Mouse (Mus musculus) embryonic facial prominence, embryonic 10.5 days (tissue): ENCODE results near the gene Arpp21. TPM values are rescaled to one million over a fixed set of nuclear protein-coding genes. Genes with fewer than 3 reads are reported as not detected.

Experiments used
- DNase-seq: peaks from one replicate; pipeline ENCODE4 v3.0.0-alpha.2; 2017; ENCODE audit warnings: low spot score
- H3K27ac ChIP-seq: fragments of 300-500 bp; sonication (generic); replicated peaks from 2 replicates; pipeline ENCODE4 v1.5.1; 2016; ENCODE audit warnings: mild to moderate bottlenecking
- H3K27me3 ChIP-seq: fragments of 300-500 bp; sonication (generic); replicated peaks from 2 replicates; pipeline ENCODE4 v1.6.1; 2016; ENCODE audit warnings: low read depth, mild to moderate bottlenecking; ENCODE audit not compliant: poor library complexity, severe bottlenecking
- H3K36me3 ChIP-seq: fragments of 300-500 bp; sonication (generic); replicated peaks from 2 replicates; pipeline ENCODE4 v1.6.1; 2016; ENCODE audit warnings: mild to moderate bottlenecking, moderate library complexity
- H3K4me1 ChIP-seq: fragments of 300-500 bp; sonication (generic); 2 replicates; pipeline ENCODE4 v1.6.1; 2016
- H3K4me3 ChIP-seq: fragments of 300-500 bp; sonication (generic); 2 replicates; pipeline ENCODE4 v1.5.1; 2016; ENCODE audit warnings: mild to moderate bottlenecking, moderate library complexity
- H3K9me3 ChIP-seq: fragments of 300-500 bp; sonication (generic); 2 replicates; pipeline ENCODE4 v1.6.1; 2016; ENCODE audit warnings: mild to moderate bottlenecking
- WGBS: fragments of 180-500 bp; shearing (Covaris S2); methylation state at CpG from one replicate; pipeline ENCODE4 v1.1.7; 2016; 5-methylcytosine and 5-hydroxymethylcytosine counted together
- polyA plus RNA-seq: library from polyadenylated mRNA; unstranded; fragments of >200 nt; fragmentation: Nextera tagmentation; extraction: Ambion mirVana; gene quantifications from 2 replicates; pipeline ENCODE4 v1.2.1, GENCODE M21; 2016

The Arpp21 gene
- polyA plus RNA-seq, 1 experiment from 2014 or later = 1.8 TPM

GRCm38 (mm10) chr9:112153972-112154371 lies 81.8 kb downstream of the Arpp21 start:
- H3K27me3 ChIP-seq = no peaks in the 10 kb centered on the region
- no peak overlapping the region for H3K27ac ChIP-seq
- 85% methylated on average over 5 of the region's 5 CpGs for WGBS
- H3K9me3 ChIP-seq = no peaks in the 10 kb centered on the region
- no peak for DNase-seq
- no peaks in the 10 kb centered on the region for H3K36me3 ChIP-seq
- H3K4me1 ChIP-seq = no peaks in the 10 kb centered on the region
- H3K4me3 ChIP-seq = no peak overlapping the region

GRCm38 (mm10) chr9:112152762-112153161 lies 83.0 kb downstream of the Arpp21 start:
- 89% methylated on average over 2 of the region's 2 CpGs for WGBS

DNA sequence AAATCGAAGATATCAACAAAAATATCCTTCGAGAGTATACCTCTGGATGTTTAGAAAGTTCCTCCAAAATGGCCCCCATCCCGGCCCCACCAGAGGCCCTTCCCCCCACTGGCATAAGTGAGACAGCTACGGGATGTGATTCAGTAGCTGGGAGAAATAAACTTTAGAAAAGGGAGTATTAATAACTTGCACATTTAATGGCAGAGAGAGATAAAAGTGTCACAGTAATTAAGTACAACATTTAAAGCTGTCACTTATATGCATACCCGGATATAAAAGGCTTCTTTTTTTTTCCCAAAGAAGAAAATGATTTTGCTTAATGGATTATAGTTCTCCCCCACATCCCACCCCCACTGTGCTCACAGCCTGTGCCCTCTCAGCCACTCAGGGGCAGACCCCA lies 84.6 kb downstream of the Arpp21 start:
- WGBS = 86% methylated on average over 5 of the region's 5 CpGs
- Histone ChIP-seq H3K27me3 (no peaks in the 10 kb centered on the region), H3K27ac (no peak overlapping the region), H3K9me3 (no peaks in the 10 kb centered on the region), H3K4me3 (no peak overlapping the region), H3K4me1 (no peaks in the 10 kb centered on the region), H3K36me3 (no peaks in the 10 kb centered on the region)
- no peak for DNase-seq

More at GRCm38 (mm10) chr9:112152762-112153161, 83.0 kb downstream of the Arpp21 start:
- H3K4me3 ChIP-seq = no peak overlapping the region
- H3K27ac ChIP-seq = no peak overlapping the region
- no peaks in the 10 kb centered on the region for H3K36me3 ChIP-seq
- H3K4me1 ChIP-seq = no peaks in the 10 kb centered on the region
- no peaks in the 10 kb centered on the region for H3K9me3 ChIP-seq
- H3K27me3 ChIP-seq = no peaks in the 10 kb centered on the region
- DNase-seq = no peak

DNA sequence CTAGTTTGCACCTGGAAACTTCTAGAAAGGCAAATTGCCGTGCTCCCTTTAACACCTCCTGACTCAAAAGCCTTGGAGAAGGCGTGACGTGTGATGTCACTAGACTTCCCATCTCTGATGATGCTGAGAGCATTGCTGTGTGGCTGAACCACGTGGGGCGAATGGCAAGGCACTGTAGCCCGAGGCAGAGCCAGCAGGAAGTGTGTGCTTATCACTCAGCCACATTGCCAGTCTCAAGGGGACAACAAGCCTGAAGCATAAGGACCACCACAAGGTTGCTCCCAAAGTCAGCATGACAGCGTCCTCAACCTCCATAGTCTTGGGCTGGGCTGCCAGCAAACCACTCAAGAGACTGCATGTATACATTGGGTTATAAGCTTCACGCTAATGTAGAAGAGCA lies 95.1 kb downstream of the Arpp21 start:
- DNase-seq = no peak
- Histone ChIP-seq H3K9me3 (no peaks in the 10 kb centered on the region), H3K4me1 (no peaks in the 10 kb centered on the region), H3K27me3 (no peaks in the 10 kb centered on the region), H3K27ac (no peak overlapping the region), H3K36me3 (no peaks in the 10 kb centered on the region), H3K4me3 (no peak overlapping the region)
- WGBS = 80% methylated on average over 8 of the region's 8 CpGs

- Histone ChIP-seq H3K36me3 (no peaks in the 10 kb centered on the region), H3K9me3 (no peaks in the 10 kb centered on the region), H3K4me1 (no peaks in the 10 kb centered on the region), H3K27me3 (no peaks in the 10 kb centered on the region), H3K4me3 (no peak overlapping the region), H3K27ac (no peak overlapping the region)
- DNase-seq = no peak
Observed at GRCm38 (mm10) chr9:112137820-112138219, 97.9 kb downstream of the Arpp21 start.

DNA sequence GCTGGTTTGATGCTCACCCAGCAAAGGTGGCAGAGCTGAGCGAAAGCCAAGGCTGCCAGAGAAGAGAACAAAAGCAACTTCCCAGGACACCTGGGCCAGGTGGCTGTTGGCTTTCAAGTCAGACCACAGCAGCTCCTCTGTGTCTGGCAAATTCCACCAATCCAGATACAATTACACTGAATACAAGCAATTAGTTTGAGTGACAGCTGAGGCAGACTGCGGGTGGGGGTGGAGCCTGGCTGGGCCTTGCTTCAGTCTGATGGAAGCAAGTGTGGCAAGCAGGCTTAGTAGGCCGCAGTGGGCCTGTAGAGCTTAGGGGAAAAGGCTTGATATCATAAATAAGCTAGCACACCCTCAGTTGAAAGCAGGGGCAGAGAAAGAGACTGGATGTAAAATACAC lies 104.9 kb downstream of the Arpp21 start:
- Histone ChIP-seq H3K4me3 (no peak overlapping the region), H3K27me3 (no peaks in the 10 kb centered on the region), H3K9me3 (no peaks in the 10 kb centered on the region), H3K36me3 (no peaks in the 10 kb centered on the region), H3K4me1 (peaks cover 20% of the 10 kb centered on the region), H3K27ac (peak overlapping the region; percentile 36; the same call in 1 of the 2 replicates)
- 31% methylated on average over 3 of the region's 3 CpGs for WGBS
- peak; percentile 82 for DNase-seq

DNA sequence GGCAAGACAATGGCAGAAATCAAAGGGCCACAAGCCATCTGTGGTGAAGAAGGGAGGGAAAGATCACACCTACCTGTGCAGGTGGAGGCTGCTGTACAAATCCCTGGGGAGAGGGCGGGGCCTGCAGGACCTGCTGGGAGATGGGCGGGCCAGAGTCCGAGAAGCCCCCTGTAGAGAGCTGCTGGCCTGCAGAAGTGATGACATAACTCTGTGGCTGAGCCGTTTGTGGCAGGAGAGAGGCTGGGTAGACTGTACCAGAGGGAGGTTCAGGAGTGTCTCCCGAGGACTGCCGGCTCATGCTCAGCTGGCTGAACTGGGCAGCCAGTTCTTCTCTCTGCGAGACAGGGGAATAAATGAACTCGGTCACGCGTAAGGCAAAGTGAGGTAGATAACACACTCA lies 111.1 kb downstream of the Arpp21 start:
- H3K27me3 ChIP-seq = peaks cover 14% of the 10 kb centered on the region
- no peaks in the 10 kb centered on the region for H3K36me3 ChIP-seq
- H3K9me3 ChIP-seq = no peaks in the 10 kb centered on the region
- no peak for DNase-seq
- H3K27ac ChIP-seq = no peak overlapping the region
- H3K4me3 ChIP-seq = no peak overlapping the region
- peaks cover 13% of the 10 kb centered on the region for H3K4me1 ChIP-seq
- WGBS = 42% methylated on average over 10 of the region's 10 CpGs

DNA sequence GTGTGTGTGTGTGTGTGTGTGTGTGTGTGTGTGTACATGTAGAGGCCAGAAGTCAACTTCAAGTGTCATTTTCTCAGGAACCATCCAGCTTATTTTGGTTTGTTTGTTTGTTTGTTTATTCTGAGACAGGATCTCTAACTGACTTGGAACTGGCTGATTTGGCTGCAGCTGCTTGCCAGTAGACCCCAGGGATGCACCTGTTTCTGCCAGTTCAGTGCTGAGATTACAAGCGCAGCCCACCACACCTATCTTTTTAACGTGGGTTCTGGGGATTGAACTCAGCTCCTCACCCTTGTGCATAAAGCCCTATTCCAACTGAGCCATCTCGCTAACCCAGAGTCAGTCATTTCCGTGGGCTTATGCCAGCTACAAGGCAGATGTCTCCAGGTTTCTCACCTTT lies 111.6 kb downstream of the Arpp21 start:
- 72% methylated on average over 4 of the region's 4 CpGs for WGBS
- Histone ChIP-seq H3K4me1 (peaks cover 13% of the 10 kb centered on the region), H3K27ac (no peak overlapping the region), H3K9me3 (no peaks in the 10 kb centered on the region), H3K27me3 (peaks cover 18% of the 10 kb centered on the region), H3K4me3 (no peak overlapping the region), H3K36me3 (no peaks in the 10 kb centered on the region)
- DNase-seq = no peak

DNA sequence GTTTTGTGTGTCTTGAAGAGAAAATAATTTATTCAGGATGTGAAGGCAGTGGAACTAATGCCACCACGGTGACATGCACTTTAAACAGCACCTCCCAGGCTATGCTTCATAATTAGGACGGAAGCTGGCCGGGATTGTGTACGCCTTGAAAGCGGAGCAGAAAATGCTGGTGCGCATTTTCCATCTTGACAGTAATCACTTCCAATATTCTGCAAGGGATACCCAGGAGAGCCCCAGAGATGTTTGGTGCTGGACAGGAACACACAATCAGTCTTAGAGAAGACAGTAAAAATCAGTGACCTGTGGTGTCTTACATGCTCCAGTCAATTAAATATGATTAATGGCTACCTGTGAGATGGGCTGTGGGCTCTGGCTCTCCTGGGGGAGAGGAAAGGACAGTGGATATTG lies 112.3 kb downstream of the Arpp21 start:
- H3K4me3 ChIP-seq = no peak overlapping the region
- no peaks in the 10 kb centered on the region for H3K36me3 ChIP-seq
- no peak overlapping the region for H3K27ac ChIP-seq
- WGBS = 72% methylated on average over 6 of the region's 6 CpGs
- no peaks in the 10 kb centered on the region for H3K9me3 ChIP-seq
- H3K4me1 ChIP-seq = peaks cover 21% of the 10 kb centered on the region
- no peak for DNase-seq
- H3K27me3 ChIP-seq = peaks cover 26% of the 10 kb centered on the region

GRCm38 (mm10) chr9:112119535-112119934 lies 116.2 kb downstream of the Arpp21 start:
- H3K27me3 ChIP-seq = peaks cover 48% of the 10 kb centered on the region
- WGBS = 22% methylated on average over 3 of the region's 3 CpGs
- H3K9me3 ChIP-seq = no peaks in the 10 kb centered on the region
- no peak overlapping the region for H3K27ac ChIP-seq
- DNase-seq = no peak
- no peaks in the 10 kb centered on the region for H3K36me3 ChIP-seq
- no peak overlapping the region for H3K4me3 ChIP-seq
- H3K4me1 ChIP-seq = peaks cover 25% of the 10 kb centered on the region

DNA sequence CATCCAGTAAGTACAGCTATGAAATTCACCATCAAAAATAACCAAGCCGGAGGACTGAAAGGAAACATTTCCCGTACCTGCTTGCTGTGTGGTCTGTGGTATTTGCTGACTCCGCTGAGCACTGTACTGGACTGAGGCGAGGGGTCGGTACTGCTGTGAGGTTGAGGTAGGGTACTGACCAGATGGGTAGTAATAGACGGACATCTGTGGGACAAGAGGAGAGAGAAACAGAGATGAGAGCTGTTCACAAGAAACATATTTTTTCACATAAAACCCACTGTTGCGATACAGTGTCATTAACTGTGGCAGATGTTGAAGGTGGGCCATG lies 116.7 kb downstream of the Arpp21 start:
- 16% methylated on average over 7 of the region's 7 CpGs for WGBS
- Histone ChIP-seq H3K27ac (no peak overlapping the region), H3K9me3 (no peaks in the 10 kb centered on the region), H3K4me1 (peaks cover 22% of the 10 kb centered on the region), H3K27me3 (peaks cover 48% of the 10 kb centered on the region), H3K4me3 (peak overlapping the region; percentile 57), H3K36me3 (no peaks in the 10 kb centered on the region)
- no peak for DNase-seq

- Histone ChIP-seq H3K9me3 (no peaks in the 10 kb centered on the region), H3K36me3 (no peaks in the 10 kb centered on the region), H3K4me1 (peaks cover 18% of the 10 kb centered on the region), H3K27me3 (peaks cover 48% of the 10 kb centered on the region), H3K4me3 (peak overlapping the region; percentile 57), H3K27ac (peak overlapping the region; percentile 61)
- DNase-seq = peak; percentile 50
- WGBS = under 1% methylated on average over 22 of the region's 22 CpGs
Observed at GRCm38 (mm10) chr9:112118411-112119105, 117.2 kb downstream of the Arpp21 start.

DNA sequence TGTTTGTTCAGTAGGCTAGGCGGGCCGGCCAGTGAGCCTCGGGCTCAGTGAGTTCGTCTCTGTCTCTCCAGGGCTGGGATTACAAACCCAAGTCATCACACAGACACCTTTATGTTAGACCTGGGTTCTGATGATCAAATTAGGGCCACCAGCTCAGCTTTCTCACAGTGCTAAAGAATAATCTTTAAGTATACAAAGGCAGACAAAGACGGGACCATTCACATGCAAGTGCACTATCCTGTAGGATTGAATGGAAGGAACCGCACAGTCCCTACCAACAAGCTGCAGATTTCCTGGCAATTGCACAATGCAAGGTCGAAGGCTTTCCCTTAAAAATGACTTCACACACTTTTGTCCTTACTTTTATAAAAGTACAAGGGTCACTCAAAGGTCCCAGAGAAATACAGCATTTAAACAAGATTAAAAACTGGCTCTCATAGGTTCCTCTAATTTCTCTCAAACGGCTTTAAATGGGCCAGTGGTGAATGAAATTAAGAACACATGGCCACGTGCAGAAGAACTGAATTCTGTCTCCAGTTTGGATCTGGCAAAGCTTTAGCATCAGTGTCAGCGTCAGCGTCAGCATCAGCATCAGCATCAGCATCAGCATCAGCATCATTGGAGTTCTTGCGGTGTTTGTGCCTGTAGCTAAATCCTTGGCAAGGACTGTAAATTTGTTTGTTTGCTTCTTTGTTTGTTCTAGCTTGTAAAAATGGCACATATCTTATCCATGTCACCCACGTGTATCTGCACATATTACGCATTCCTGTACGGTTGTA lies 117.9 kb downstream of the Arpp21 start:
- Histone ChIP-seq H3K36me3 (no peaks in the 10 kb centered on the region), H3K27ac (no peak overlapping the region; the same call in 1 of the 2 replicates), H3K4me1 (peaks cover 16% of the 10 kb centered on the region), H3K27me3 (peaks cover 48% of the 10 kb centered on the region), H3K9me3 (no peaks in the 10 kb centered on the region), H3K4me3 (peak overlapping the region; percentile 57)
- 20% methylated on average over 15 of the region's 15 CpGs for WGBS
- DNase-seq = no peak
